Mouse (Mus musculus) cerebellum, adult 11 months (tissue): ENCODE measurements at regions not wholly inside any gene's neighbourhood (a gene's known extent, or its start where the extent isn't known, plus 50 kb on each side); places are given as distances from the start of the nearest gene placed in this dataset.
A peak's percentile ranks its signal among the peaks of the same experiment; 100 is the strongest.

ENCODE experiments used
- DNase-seq: peaks from one replicate; pipeline ENCODE4 v3.0.0; 2022

- DNase-seq, result no peak
These were observed 54.9 kb upstream of the Chst1 start for GRCm38 (mm10) chr2:92544364-92545151.

- no peak for DNase-seq
These were observed 58.7 kb upstream of the Chst1 start for GRCm38 (mm10) chr2:92540841-92541240.

GRCm38 (mm10) chr2:92531996-92532395 lies 67.5 kb upstream of the Chst1 start:
- DNase-seq, result no peak

GRCm38 (mm10) chr2:92530677-92531076 lies 68.8 kb upstream of the Chst1 start:
- no peak for DNase-seq

GRCm38 (mm10) chr2:92529670-92530322 lies 69.5 kb upstream of the Slc35c1 start:
- DNase-seq, result no peak

GRCm38 (mm10) chr2:92529071-92529641 lies 68.8 kb upstream of the Slc35c1 start:
- peak; percentile 85 for DNase-seq

- no peak for DNase-seq
These were observed 67.9 kb upstream of the Slc35c1 start for GRCm38 (mm10) chr2:92528119-92528830.

GRCm38 (mm10) chr2:92526676-92527395 lies 66.5 kb upstream of the Slc35c1 start:
- DNase-seq, result no peak

GRCm38 (mm10) chr2:92525628-92526027 lies 65.3 kb upstream of the Slc35c1 start:
- DNase-seq, result no peak

GRCm38 (mm10) chr2:92525062-92525623 lies 64.8 kb upstream of the Slc35c1 start:
- no peak for DNase-seq

- DNase-seq, result no peak
These were observed 64.1 kb upstream of the Slc35c1 start for GRCm38 (mm10) chr2:92524346-92524905.

GRCm38 (mm10) chr2:92523321-92523895 lies 63.1 kb upstream of the Slc35c1 start:
- no peak for DNase-seq

GRCm38 (mm10) chr2:92521527-92521926 lies 61.2 kb upstream of the Slc35c1 start:
- DNase-seq, result no peak

- DNase-seq, result no peak
These were observed 59.1 kb upstream of the Slc35c1 start for GRCm38 (mm10) chr2:92519396-92519795.

GRCm38 (mm10) chr2:92518891-92519290 lies 58.6 kb upstream of the Slc35c1 start:
- no peak for DNase-seq

GRCm38 (mm10) chr2:92514961-92515360 lies 54.6 kb upstream of the Slc35c1 start:
- DNase-seq, result no peak

- no peak for DNase-seq
These were observed 51.7 kb upstream of the Slc35c1 start for GRCm38 (mm10) chr2:92511771-92512744.
